Mouse (Mus musculus): ENCODE results near the gene Chkb.

DNA sequence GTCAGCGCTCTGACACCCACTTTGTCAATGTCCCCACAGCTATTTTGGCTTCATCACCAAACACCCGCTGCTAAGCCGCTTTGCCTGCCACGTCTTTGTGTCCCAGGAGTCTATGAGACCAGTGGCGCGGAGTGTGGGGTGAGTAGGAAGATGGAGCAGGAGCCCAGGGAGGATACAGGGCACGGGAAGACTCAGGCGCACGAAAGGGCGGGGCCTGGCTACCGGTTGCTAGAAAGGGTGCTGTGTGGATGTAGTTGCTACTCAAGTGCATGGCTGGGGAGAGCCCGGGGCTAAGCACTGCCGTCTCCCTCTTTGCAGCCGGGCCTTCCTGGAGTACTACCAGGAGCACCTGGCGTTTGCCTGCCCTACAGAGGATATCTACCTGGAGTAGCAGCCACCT lies 31.6 kb upstream of the Chkb start:
- no peak for TF ChIP-seq CTCF (IDR thresholded peaks at IDR 0.05; ENCODE audit: insufficient read depth, low read depth, low read length)
- TF ChIP-seq POLR2A (IDR thresholded peaks at IDR 0.05; ENCODE audit: insufficient read depth, low read depth, low read length): no peak

All from olfactory bulb, adult 2 months (tissue).